Mouse (Mus musculus) left cerebral cortex, adult 9 months (tissue): ENCODE measurements around the gene Tceal9.
"Not testable (repeated sequence)": the region's sequence is repeated elsewhere in the genome, so short reads cannot be mapped to it uniquely, and the experiment has no call there.

Experiments used
- DNase-seq, 2 experiments: peaks; one replicate each; pipeline ENCODE4 v3.0.0; 2022; ENCODE audit warnings: low spot score in 2 of 2

Gene Tceal9

DNA sequence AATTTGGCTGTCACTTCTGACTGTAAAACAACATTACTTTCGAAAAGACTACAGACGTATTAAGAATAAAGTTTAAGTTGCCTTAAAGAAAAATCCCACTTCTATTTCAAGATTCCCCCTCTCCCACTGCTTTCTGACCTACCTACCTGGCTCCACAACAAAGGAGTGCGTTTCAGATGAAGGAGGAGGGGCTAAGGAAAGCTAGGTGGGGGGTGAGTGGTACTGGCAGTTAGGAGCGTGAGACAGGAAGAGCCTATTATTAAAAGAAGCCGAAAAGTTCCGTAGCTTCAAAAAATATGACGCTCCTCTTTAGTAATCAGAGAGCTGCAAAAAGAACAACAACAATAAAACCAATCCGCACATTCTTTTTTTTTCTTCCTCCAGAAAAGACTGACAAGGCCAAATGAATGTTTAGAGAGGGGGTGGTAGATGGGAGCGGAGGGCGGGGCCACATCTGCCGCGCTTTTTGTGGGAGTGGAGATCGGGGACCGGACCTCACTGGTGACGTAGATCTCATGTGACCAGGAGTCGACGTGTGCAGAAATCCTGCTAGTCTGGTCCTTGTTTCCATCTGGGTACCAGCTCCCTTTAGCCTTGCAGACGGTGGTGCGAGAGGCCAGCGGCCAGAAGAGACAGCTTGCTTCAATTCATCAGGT lies at the start of gene Tceal9:
TSS of gene Tceal9 (plus strand) at position 506 of the 656 bp plus-strand sequence.
- DNase-seq, result peak; percentile 36 to 65

GRCm38 (mm10) chrX:136195193-136195944 lies 49.5 kb upstream of the Tceal9 start:
- DNase-seq, result no peak

DNA sequence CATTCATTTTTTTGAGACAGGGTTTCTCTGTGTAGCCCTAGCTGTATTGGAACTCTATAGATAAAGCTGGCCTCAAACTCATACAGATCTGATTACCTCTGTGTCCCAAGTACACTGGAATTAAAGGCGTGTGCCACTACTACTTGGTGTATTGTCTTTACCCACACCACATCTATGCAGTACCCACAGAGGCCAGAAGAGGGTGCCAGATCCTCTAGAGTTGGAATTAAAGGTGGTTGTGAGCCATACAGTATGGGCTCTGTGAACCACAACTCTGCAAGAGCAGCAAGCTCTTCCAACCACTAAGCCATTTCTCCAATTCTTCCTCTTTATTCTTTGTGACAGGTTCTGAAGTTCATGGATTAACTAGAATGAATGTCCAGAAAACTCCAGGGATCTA lies 48.0 kb upstream of the Tceal9 start:
- no peak for DNase-seq

- DNase-seq, result no peak
These were observed 41.6 kb upstream of the Tceal9 start for GRCm38 (mm10) chrX:136203257-136203656.

DNA sequence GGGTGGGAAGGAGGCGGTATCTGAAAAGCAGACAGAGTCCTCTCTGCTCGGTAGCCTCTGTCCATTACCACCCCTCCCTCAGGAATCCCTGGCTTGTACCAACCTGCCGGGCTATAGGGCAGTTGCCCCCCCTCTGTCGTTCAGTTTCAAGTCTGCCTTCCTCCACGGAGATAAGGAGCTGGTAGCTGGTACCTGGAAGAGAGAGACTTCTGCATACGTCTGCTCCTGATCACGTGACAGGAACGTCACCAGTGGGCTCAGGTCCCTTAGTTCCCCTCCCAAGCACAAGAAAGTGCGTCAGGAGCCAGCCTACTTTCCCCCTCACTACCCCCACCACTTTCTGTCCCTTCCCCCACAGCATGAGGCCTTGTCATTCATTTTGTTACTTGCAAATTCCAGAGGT lies 41.2 kb upstream of the Tceal9 start, which contains the start of gene Tceal5:
TSS of gene Tceal5 (minus strand) at position 213 of the 403 bp plus-strand sequence.
- peak; percentile 27 to 63 for DNase-seq

DNA sequence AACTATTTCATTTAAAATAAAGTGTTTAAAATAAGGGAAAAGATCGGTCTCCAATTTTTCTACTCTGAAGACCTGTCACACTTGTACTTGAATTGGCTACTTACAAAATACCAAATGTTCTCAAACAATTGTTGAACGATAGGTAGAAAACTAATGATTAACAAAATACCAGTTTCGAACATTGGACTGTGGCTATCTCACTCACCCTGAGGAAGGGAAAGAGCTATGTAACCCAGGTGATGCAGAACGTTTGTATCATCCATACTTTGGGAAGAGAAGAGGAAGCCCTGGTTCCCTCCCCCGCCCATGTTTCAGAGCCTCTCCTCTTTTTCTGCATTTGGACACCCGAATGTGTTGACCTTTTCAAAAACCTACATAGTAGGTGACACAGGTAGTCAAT lies 40.5 kb upstream of the Tceal9 start:
- no peak for DNase-seq

GRCm38 (mm10) chrX:136213396-136213795 lies 31.5 kb upstream of the Tceal9 start:
- DNase-seq, result no peak

DNA sequence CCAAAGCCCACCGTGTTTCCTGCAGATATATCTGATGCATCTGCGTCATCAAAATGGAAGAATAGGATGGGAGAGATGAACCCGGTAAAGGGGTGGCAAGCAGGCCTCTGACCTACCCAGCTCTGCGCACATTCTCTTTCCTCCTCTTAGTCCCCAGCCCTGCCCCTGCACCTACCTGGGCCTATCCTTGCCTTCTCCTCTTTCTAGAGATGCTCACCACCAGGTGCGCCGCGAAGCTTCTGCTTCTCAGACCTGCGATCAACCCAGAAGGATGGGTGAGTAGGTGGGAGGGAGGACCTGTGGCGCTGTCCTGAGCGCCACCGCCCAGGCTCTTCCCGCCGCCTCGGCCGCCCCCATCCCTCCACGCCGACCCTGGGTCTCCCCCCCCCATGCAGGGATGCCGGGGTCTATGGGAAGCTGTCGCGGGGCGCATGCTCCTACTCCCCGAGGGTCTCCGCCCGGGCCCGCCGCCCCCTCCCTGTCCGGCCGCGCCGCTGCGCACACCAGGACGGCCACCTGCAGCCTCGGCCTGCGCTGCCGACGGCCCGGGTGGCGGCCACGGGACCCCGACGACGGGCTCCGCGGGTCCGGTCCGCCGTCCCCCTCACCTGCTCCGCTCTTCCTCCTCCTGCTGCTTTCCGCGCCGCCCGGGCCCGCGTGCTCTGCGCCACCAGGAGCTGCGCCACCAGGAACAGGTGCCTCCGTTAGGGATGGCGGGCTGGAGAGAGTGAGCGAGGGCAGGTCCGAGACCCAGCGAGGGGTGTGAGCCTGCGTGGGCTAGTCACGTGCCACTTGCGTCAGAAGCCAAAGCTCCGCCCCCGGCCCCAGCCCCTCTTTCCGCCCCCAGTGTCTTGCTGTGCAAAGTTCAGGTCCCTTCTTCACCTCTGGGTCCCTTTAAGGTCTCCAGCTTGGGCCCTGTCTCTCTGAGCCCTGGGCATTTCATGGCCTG lies 29.9 kb upstream of the Tceal9 start, which contains the start of the genes Tceal7 and Bex1:
TSS of gene Tceal7 (plus strand) at position 51 of the 949 bp plus-strand sequence.
TSS of gene Bex1 (minus strand) at position 785 of the 949 bp plus-strand sequence.
- DNase-seq, result not testable (repeated sequence)

DNA sequence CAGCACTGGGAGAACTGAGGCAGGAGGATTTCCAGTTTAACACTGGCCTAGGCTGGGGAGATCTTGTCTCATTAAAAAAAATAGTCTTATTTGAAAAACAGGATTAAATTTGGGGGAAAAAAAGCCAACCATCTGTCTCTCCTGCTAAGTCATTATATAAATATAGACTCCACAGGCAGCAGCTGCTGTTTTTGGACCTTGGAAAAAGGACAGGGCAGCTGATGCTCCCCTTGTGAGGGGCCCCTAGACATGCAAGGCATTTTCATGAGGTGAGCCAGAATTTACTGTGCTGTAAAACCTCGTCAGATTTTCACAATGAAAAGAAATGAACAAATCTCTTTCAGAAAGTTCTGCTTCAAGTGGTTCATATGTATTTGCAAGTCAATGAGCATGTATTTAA lies 28.6 kb upstream of the Tceal9 start:
- DNase-seq, result no peak

DNA sequence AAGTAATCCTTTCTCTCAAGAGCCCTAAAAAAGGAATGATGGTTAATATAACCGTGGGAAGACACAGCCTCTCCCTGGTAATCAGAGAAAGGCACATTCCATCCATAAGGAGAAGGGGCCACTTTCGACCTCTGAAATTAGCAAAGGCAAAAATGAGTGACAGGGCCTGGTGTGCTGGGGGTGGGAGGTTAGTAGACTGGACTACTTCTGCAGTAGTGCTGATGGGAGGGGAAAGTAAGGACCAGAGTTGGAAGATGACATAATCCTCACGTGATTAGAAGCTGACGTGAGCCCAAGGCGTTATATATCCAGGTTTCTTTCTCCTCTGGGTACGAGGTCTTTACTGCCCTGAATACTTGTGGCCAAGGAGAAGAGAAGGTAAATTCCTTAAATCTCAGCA lies 21.2 kb upstream of the Tceal9 start:
- DNase-seq, result no peak

GRCm38 (mm10) chrX:136227768-136228167 lies 17.1 kb upstream of the Tceal9 start:
- no peak for DNase-seq

DNA sequence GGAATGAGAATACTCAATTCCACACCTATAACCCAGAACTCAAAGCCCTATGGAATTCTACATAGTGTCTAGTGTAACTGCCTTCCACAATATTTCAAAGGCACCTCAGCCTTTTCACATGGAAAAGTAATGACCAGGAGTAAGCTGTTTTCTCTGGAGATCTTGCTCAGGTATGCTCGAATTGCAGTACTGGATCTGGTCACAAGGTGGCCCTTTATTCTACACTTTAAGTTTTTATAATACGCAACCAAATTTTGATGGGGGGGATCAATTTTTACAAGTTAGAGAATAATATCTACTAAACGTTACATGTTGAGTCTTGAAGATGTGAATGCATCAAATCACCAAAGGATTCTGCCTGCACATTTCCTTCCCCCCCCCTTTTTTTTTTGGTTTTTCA lies 6.8 kb upstream of the Tceal9 start:
- peak in 1 of 2 experiments; percentile 25 for DNase-seq

DNA sequence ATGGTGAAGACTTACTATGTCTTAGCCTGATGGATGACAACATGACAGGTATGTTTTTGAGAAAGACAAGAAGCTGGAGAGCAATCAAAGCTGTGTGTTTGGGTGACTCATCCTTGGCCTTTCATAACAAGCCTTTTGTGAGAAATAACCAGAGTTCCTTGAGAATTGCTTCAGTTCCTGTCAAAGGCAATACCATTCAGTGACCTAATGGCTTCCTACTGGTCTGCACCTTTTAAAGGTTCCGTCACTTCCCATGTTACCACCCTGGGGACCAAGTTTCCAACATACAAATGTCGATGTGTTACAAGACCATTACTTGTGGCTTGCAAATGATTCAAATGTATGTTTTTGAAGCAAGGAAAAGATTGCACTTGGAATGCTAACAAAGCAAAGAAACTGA lies 1.7 kb upstream of the Tceal9 start:
- no peak for DNase-seq

DNA sequence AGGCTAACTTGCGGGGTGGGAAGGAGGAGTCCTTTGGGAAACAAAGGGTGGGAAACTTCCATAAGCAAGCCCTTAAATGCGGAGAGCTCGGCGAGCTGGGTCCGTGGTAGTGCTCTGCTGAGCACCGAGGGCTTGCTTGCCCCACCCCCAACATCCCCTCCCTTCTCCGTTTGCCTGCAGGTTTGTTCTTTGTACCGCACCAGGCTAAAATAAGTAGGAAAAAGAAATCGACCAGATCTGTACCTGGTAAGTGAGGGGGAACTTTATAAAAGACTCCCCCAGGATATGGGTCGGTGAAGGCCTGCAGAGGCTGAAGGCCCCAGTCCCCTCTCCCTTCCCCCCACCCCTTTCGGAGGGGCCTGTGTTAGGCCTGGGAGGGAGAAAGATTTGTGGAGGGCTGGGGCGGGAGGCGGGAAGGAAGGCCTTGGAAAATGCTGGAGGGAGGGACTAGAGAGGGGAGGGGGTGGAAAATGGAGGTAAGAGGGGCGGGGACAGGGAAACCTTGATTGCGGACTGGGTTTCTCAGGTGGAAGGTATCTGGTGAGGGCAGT lies 717 bp downstream of the Tceal9 start:
- no peak for DNase-seq

GRCm38 (mm10) chrX:136248811-136249210 lies 3.9 kb downstream of the Tceal9 start:
- DNase-seq, result no peak

DNA sequence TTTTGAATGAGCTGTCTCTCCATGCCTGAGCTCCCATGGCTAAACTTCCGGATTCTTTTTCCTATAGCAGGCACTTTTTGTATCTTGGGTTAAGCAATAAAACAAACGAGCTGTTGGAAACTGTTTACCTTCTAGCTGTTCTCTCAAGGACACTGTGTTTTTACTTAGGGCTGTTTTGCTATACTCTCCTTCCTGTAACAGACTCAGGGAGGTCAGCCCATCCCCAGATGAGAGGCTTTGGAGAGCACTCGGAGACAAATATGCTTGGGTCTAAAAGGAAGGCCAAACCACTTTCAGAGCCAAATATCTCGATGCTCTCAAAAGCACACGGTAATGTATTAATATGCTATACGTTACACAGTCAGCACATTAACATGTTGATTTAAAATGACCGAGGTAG lies 4.8 kb downstream of the Tceal9 start:
- DNase-seq, result no peak

DNA sequence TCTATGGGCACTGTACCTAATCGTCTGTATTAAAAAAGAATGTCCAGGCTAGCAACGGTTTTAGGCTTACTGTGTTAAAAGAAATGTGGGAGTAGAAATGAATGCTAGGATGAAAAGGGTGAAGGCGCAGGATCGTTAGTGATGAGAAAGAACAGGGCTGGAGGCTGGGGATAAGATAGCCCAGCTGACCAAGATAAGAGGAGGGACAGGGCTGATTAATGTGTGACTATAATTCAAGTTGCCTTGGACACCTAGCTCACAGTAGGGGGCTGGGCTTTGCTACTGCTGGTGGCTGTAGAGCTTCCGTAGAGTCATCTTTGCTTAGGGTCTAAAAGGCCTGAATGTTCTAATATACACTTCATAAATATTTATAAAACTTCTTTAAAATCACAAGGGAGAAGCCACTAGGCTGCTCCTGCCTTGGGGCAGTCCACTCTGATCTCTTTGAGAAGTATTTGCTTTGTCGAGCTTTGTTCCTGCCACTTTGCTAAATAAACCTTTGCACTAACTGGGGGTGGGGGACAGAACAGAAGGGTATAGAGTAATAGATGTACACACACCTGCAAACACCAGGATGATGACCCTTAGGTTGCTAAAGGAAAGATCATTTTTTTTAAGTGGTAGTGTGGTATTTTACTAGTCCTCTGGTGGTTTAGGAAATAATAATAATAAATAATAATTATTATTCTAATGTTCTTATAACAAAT lies 7.3 kb downstream of the Tceal9 start:
- DNase-seq, result no peak

DNA sequence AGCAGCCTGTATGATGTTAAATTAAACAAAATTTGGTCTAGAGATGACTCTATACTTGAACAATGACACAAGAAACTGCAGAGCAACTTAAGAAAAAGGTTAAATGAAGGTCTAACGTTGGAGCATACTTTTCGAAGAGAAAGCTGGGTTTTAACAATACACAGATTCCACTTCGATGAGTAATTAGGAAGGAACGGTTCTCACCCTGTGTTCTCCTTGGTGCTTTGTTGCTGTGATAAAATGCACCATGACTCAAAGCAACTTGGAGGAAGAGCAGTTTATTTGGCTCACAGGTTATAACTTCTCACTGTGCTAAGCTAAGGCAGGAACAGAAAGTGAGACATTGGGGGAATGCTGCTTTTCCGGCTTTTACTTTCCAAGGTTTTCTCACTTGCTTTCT lies 22.8 kb downstream of the Tceal9 start:
- no peak for DNase-seq

GRCm38 (mm10) chrX:136268173-136268572 lies 23.3 kb downstream of the Tceal9 start:
- DNase-seq, result no peak

- peak in 1 of 2 experiments; percentile 55 for DNase-seq
These were observed 25.0 kb downstream of the Tceal9 start, which contains the start of gene Bex3 for GRCm38 (mm10) chrX:136269743-136270392. Gene Bex3 (plus strand): TSS chrX:136270253.
